Mouse (Mus musculus): Measurements from ENCODE around the gene Pld5. TPM values are rescaled to one million over a fixed set of nuclear protein-coding genes. Genes with fewer than 3 reads are reported as not detected.
A peak's percentile ranks its signal among the peaks of the same experiment; 100 is the strongest.

The Pld5 gene
- polyA plus RNA-seq, 1 experiment from 2014 or later, result 0.49 TPM

GRCm38 (mm10) chr1:176145306-176145705, 129.8 kb downstream of the Pld5 start:
- H3K27ac ChIP-seq, result no peak overlapping the region
- 0 out of 2 replicates have a peak, but pooled peaks cover 7% of the 10 kb centered on the region for H3K9me3 ChIP-seq
- no peak for ATAC-seq (ENCODE audit: insufficient number of reproducible peaks, insufficient read depth, low FRiP score, low TSS enrichment, low read depth)

DNA sequence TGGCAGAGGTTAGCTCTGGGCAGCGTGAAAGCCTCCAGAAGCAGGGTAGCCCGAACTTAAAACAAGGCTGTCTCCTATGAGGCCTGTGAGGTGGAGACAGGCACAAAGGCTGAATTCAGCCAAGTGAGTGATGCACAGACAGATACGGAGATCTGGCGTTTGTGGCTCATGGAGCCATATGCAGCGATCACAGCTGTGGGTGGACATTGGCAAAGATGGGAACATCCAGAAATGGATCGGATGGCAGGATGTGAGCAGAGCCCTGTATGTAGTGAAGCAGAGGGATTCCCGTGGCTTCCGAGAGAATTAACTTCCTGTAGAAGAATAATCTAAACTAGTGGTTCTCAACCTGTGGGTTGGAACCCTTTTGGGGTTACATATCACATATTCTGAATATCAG, 140.7 kb downstream of the Pld5 start:
- Histone ChIP-seq H3K36me3 (no peaks in the 10 kb centered on the region), H3K27me3 (no peaks in the 10 kb centered on the region), H3K9ac (no peak overlapping the region), H3K27ac (no peak overlapping the region), H3K4me2 (no peak overlapping the region), H3K4me1 (no peaks in the 10 kb centered on the region), H3K4me3 (no peak overlapping the region), H3K9me3 (no peaks in the 10 kb centered on the region)
- WGBS, result 84% methylated on average over 8 of the region's 8 CpGs
- no peak for ATAC-seq (ENCODE audit: insufficient number of reproducible peaks, insufficient read depth, low FRiP score, low TSS enrichment, low read depth)

More at GRCm38 (mm10) chr1:176145306-176145705, 129.8 kb downstream of the Pld5 start:
- H3K4me1 ChIP-seq, result no peaks in the 10 kb centered on the region
- H3K27me3 ChIP-seq, result no peaks in the 10 kb centered on the region
- 72% methylated on average over 6 of the region's 6 CpGs for WGBS
- H3K4me3 ChIP-seq, result no peak overlapping the region
- no peaks in the 10 kb centered on the region for H3K36me3 ChIP-seq
- no peak overlapping the region for H3K9ac ChIP-seq
- H3K4me2 ChIP-seq, result no peak overlapping the region

DNA sequence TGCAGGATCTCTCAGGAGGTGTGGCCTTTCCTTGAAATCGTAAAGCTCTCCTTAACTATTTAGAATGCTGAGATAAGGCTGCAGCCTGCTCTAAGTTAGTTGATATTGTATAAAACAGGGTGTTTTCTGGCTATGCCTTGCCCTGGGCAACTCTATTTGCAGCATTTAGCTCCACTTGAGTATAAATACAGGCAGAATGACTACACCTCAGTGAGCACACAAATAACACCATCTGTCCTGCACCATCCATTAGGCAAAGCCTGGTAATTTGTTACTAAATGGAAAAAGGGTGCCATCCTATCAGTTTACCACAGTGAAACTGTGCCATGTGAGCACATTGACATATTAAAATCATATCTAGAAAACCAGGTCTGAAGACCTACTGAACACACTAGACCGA, 149.3 kb downstream of the Pld5 start:
- Histone ChIP-seq H3K4me3 (no peak overlapping the region), H3K27ac (no peak overlapping the region), H3K9me3 (no peaks in the 10 kb centered on the region), H3K9ac (no peak overlapping the region), H3K27me3 (no peaks in the 10 kb centered on the region), H3K4me2 (no peak overlapping the region), H3K4me1 (no peaks in the 10 kb centered on the region), H3K36me3 (no peaks in the 10 kb centered on the region)
- ATAC-seq (ENCODE audit: insufficient number of reproducible peaks, insufficient read depth, low FRiP score, low TSS enrichment, low read depth), result no peak
- WGBS, result 80% methylated on average over 2 of the region's 2 CpGs

DNA sequence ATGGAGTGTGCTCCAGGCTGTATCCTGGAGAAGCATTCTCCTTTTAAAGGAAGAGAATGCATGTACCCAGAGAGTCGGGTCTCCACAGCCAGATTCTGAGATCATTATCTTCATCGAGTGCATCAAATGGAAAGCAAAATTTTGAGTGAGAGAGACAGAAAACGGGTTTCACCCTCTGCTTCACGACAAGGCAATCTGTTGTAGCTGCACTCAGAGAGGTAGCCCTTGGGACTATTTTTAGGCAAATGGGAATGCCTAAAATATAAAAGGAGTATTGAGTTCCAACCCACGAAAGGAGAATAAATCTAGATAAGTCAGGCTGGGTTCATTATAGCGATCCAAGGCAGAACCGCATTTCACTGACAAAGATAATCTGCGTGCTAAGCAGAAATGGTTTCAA, 150.7 kb downstream of the Pld5 start:
- ATAC-seq (ENCODE audit: insufficient number of reproducible peaks, insufficient read depth, low FRiP score, low TSS enrichment, low read depth), result no peak
- Histone ChIP-seq H3K9ac (no peak overlapping the region), H3K27ac (no peak overlapping the region), H3K27me3 (no peaks in the 10 kb centered on the region), H3K9me3 (no peaks in the 10 kb centered on the region), H3K4me3 (no peak overlapping the region), H3K4me1 (no peaks in the 10 kb centered on the region), H3K4me2 (no peak overlapping the region), H3K36me3 (no peaks in the 10 kb centered on the region)
- 58% methylated on average over 8 of the region's 8 CpGs for WGBS

GRCm38 (mm10) chr1:176123781-176124180, 151.3 kb downstream of the Pld5 start:
- H3K4me2 ChIP-seq, result no peak overlapping the region
- H3K9me3 ChIP-seq, result no peaks in the 10 kb centered on the region
- H3K4me3 ChIP-seq, result no peak overlapping the region
- 52% methylated on average over 2 of the region's 2 CpGs for WGBS
- H3K27me3 ChIP-seq, result no peaks in the 10 kb centered on the region
- no peak overlapping the region for H3K9ac ChIP-seq
- H3K4me1 ChIP-seq, result no peaks in the 10 kb centered on the region
- H3K27ac ChIP-seq, result no peak overlapping the region
- no peak for ATAC-seq (ENCODE audit: insufficient number of reproducible peaks, insufficient read depth, low FRiP score, low TSS enrichment, low read depth)
- no peaks in the 10 kb centered on the region for H3K36me3 ChIP-seq

DNA sequence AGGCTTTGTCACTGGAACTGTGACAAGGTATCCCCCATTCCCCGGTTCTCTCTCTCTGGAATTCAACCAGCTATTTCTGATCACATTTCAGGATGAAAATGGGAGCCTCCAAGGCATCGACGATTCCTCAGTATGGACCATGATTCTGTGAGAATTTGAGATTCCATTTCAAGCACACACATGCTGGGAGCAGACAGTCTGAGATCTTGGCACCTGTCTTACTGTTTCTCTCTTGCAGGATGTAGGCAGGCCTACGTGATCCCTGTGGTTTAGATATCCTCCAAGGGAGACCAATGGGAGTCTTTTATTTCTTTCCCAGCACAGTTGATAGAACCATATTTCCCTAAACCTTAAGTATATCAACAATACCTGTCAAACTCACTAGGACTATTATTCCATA, 159.5 kb downstream of the Pld5 start:
- no peak overlapping the region for H3K4me3 ChIP-seq

GRCm38 (mm10) chr1:176098685-176099320, 176.3 kb downstream of the Pld5 start:
- Histone ChIP-seq H3K27me3 (no peaks in the 10 kb centered on the region), H3K4me3 (no peak overlapping the region), H3K36me3 (no peaks in the 10 kb centered on the region), H3K4me1 (no peaks in the 10 kb centered on the region), H3K9me3 (no peaks in the 10 kb centered on the region), H3K9ac (no peak overlapping the region), H3K4me2 (no peak overlapping the region), H3K27ac (no peak overlapping the region)
- 34% methylated on average over 7 of the region's 7 CpGs for WGBS
- no peak for ATAC-seq (ENCODE audit: insufficient number of reproducible peaks, insufficient read depth, low FRiP score, low TSS enrichment, low read depth)

More for the DNA sequence above, 159.5 kb downstream of the Pld5 start:
- no peak overlapping the region for H3K27ac ChIP-seq
- 81% methylated on average over 4 of the region's 4 CpGs for WGBS
- H3K9me3 ChIP-seq, result no peaks in the 10 kb centered on the region
- H3K4me2 ChIP-seq, result no peak overlapping the region
- no peaks in the 10 kb centered on the region for H3K27me3 ChIP-seq
- H3K36me3 ChIP-seq, result no peaks in the 10 kb centered on the region
- ATAC-seq (ENCODE audit: insufficient number of reproducible peaks, insufficient read depth, low FRiP score, low TSS enrichment, low read depth), result no peak
- no peak overlapping the region for H3K9ac ChIP-seq
- no peaks in the 10 kb centered on the region for H3K4me1 ChIP-seq

DNA sequence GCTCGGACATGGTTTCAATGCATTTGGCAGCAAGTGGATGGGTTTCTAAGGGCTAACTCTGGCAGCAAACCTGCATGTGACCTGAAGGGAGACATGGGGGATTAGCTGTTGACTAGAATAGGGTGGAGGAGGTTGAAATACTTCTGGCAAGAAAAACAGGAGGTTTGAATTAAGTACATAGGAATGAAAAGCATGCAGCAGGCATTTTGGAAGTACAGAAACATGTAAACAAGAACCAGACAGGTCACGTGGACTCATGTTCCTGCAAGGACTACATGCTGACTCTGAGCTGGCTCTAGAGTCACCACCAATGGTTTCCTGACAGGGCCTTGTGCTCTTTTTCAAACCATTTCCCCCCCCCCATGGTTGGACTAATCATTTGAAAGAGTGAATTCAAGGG, 183.0 kb downstream of the Pld5 start:
- Histone ChIP-seq H3K9me3 (no peaks in the 10 kb centered on the region), H3K9ac (no peak overlapping the region), H3K4me2 (no peak overlapping the region), H3K27me3 (no peaks in the 10 kb centered on the region), H3K4me3 (no peak overlapping the region), H3K4me1 (peaks cover 17% of the 10 kb centered on the region), H3K27ac (peak overlapping the region; percentile 13; the same call in 1 of the 2 replicates), H3K36me3 (no peaks in the 10 kb centered on the region)
- 29% methylated on average over 2 of the region's 2 CpGs for WGBS
- ATAC-seq (ENCODE audit: insufficient number of reproducible peaks, insufficient read depth, low FRiP score, low TSS enrichment, low read depth), result peak; percentile 72

- Histone ChIP-seq H3K4me2 (no peak overlapping the region), H3K9ac (no peak overlapping the region), H3K27me3 (no peaks in the 10 kb centered on the region), H3K4me1 (peaks cover 17% of the 10 kb centered on the region), H3K4me3 (no peak overlapping the region), H3K9me3 (no peaks in the 10 kb centered on the region), H3K27ac (no peak overlapping the region), H3K36me3 (no peaks in the 10 kb centered on the region)
- WGBS, result 90% methylated on average over 3 of the region's 3 CpGs
- ATAC-seq (ENCODE audit: insufficient number of reproducible peaks, insufficient read depth, low FRiP score, low TSS enrichment, low read depth), result no peak
Measured at GRCm38 (mm10) chr1:176089382-176089781, 185.7 kb downstream of the Pld5 start.

DNA sequence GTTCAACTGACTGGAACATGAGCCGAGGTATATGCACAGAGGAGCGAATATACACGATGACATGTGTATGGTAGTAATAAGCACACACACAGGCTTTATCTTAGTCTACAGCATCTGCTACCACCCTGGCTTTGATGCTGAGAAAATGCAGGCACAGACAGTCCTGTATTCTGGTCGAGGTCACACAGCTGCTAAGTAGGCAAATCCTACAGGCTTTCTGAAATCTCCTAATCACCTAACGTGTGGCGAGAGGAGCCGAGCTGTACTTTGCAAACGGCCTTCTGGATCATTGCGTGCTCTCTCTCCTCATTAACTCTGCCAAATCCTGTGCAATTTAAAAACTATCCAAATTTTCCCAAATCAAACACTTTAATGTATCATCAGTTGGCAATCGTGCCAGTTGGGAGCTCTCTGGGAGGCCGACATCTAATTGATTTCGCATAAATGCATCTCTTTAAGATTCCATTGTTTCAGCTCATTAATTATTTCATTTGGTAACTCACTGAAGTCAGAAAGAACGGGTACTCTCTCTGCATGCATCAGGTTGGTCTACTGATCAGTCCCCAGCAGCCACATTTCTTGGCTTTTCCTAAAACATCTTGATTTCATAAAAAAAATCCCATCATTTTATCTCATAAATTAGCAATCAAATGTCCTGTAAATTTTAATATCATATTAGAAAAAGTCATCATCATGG, 189.0 kb downstream of the Pld5 start:
- 79% methylated on average over 13 of the region's 13 CpGs for WGBS
- Histone ChIP-seq H3K9me3 (no peaks in the 10 kb centered on the region), H3K27me3 (no peaks in the 10 kb centered on the region), H3K27ac (no peak overlapping the region), H3K9ac (no peak overlapping the region), H3K4me1 (peaks cover 9% of the 10 kb centered on the region), H3K4me2 (no peak overlapping the region), H3K36me3 (no peaks in the 10 kb centered on the region), H3K4me3 (no peak overlapping the region)
- no peak for ATAC-seq (ENCODE audit: insufficient number of reproducible peaks, insufficient read depth, low FRiP score, low TSS enrichment, low read depth)

DNA sequence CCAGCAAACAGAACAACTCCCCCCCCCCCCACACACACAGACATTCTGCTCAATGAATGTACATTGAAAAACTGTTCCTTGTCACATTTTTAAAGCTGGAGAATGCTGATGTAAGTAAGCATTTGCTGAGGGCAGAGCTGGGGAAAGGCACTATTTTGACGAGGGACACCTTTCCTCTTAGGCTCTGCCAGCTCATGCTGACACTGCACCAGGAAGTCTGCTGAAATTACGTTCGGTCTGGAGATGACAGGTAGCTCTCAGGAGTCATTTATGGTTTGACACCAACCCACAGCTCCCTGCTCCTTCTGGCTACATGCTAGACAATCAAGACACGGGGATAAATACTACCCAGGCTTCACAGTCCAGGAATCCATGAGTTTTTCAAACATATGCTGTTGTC, 192.8 kb downstream of the Pld5 start:
- H3K36me3 ChIP-seq, result no peaks in the 10 kb centered on the region
- H3K4me1 ChIP-seq, result peaks cover 9% of the 10 kb centered on the region
- H3K4me2 ChIP-seq, result no peak overlapping the region
- no peak overlapping the region for H3K9ac ChIP-seq
- no peaks in the 10 kb centered on the region for H3K9me3 ChIP-seq
- no peak for ATAC-seq (ENCODE audit: insufficient number of reproducible peaks, insufficient read depth, low FRiP score, low TSS enrichment, low read depth)
- 45% methylated on average over 4 of the region's 4 CpGs for WGBS
- no peak overlapping the region for H3K27ac ChIP-seq
- H3K27me3 ChIP-seq, result no peaks in the 10 kb centered on the region
- H3K4me3 ChIP-seq, result no peak overlapping the region

DNA sequence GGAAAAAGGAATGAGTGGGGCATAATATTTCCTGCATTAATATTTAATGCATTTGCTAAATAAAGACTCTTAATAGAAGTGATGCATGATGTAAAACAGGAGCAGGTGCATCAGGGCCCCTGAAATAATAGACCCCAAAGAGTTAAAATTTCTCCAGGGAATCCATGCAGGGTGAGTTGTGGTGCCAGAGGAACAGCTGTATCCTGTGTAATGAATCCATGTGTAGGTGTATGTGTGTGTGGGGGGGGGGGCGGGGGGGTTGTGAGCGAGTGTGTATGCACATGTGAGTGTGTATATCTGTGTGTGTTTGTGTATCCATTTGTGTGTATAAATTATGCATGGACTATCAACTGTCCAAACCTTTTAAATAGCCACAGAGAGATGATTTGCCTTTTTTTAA, 194.1 kb downstream of the Pld5 start:
- Histone ChIP-seq H3K4me3 (no peak overlapping the region), H3K27me3 (no peaks in the 10 kb centered on the region), H3K9ac (no peak overlapping the region), H3K36me3 (no peaks in the 10 kb centered on the region), H3K4me2 (no peak overlapping the region), H3K4me1 (peaks cover 9% of the 10 kb centered on the region), H3K9me3 (no peaks in the 10 kb centered on the region), H3K27ac (no peak overlapping the region)
- 71% methylated on average over 2 of the region's 2 CpGs for whole genome bisulfite sequencing
- ATAC-seq (ENCODE audit: insufficient number of reproducible peaks, insufficient read depth, low FRiP score, low TSS enrichment, low read depth), result no peak

All from embryonic facial prominence, embryonic 13.5 days (tissue).